Mouse (Mus musculus) G1E (cell line): Measurements from ENCODE around the gene Adamts8. TPM values are rescaled to one million over a fixed set of nuclear protein-coding genes. Genes with fewer than 3 reads are reported as not detected.

Experiments used
- ATAC-seq: 2 replicates; pipeline ENCODE4 v1.8.0; 2016; ENCODE audit warnings: mild to moderate bottlenecking; ENCODE audit not compliant: insufficient number of reproducible peaks, poor library complexity, low FRiP score, severe bottlenecking; ENCODE audit errors: extremely low read depth
- DNase-seq: peaks from one replicate; pipeline ENCODE4 v3.0.0; 2012; ENCODE audit warnings: low spot score
- H3K27me3 ChIP-seq: 2 replicates; pipeline ENCODE4 v1.6.1; 2012; ENCODE audit warnings: mild to moderate bottlenecking, low read length, inconsistent platforms; ENCODE audit not compliant: insufficient read depth
- H3K36me3 ChIP-seq: replicated peaks from 2 replicates; pipeline ENCODE3; 2012; ENCODE audit warnings: mild to moderate bottlenecking, inconsistent platforms
- H3K4me1 ChIP-seq: 2 replicates; pipeline ENCODE4 v1.6.1; 2012; ENCODE audit warnings: low read depth, low read length, inconsistent platforms, mixed read lengths; ENCODE audit not compliant: insufficient read depth
- H3K4me3 ChIP-seq: 2 replicates; pipeline ENCODE4 v1.5.1; 2012; ENCODE audit warnings: low read depth, mild to moderate bottlenecking, inconsistent platforms, low read length, moderate library complexity, mixed read lengths
- H3K9me3 ChIP-seq: replicated peaks from 2 replicates; pipeline ENCODE4 v1.6.1; 2012; ENCODE audit warnings: inconsistent platforms
- CTCF ChIP-seq: IDR thresholded peaks from 2 replicates; pipeline ENCODE4 v1.5.1; 2012; ENCODE audit warnings: low read depth, low read length, inconsistent platforms, mixed read lengths
- GATA1 ChIP-seq: IDR thresholded peaks from 2 replicates; pipeline ENCODE4 v1.6.1; 2012; ENCODE audit warnings: borderline replicate concordance, low read length, inconsistent platforms, mixed read lengths
- GATA2 ChIP-seq: IDR thresholded peaks from 2 replicates; pipeline ENCODE4 v1.6.1; 2012; ENCODE audit warnings: low read depth, low read length, inconsistent platforms, borderline replicate concordance
- POLR2AphosphoS5 ChIP-seq: IDR thresholded peaks from 2 replicates; pipeline ENCODE4 v1.6.1; 2012; ENCODE audit warnings: low read depth, low read length, inconsistent platforms; ENCODE audit not compliant: insufficient replicate concordance
- TAL1 ChIP-seq: conservative IDR thresholded peaks from 2 replicates; pipeline ENCODE4 v1.6.1; 2012; ENCODE audit warnings: low read depth, low read length, inconsistent platforms, mixed read lengths
- polyA plus RNA-seq: library from polyadenylated mRNA; stranded (reverse); fragments of >175 nt; gene quantifications from 2 replicates; pipeline ENCODE4 v1.2.3, GENCODE M21; 2012
- total RNA-seq, 2 experiments: library from RNA; stranded (forward) in 1 of 2; stranded (reverse) in 1 of 2; fragments of 200-1000 nt in 1 of 2; fragments of >200 nt in 1 of 2; fragmentation: Nextera tagmentation in 1 of 2; gene quantifications; 2 replicates each; pipeline ENCODE4 v1.2.3; 2014 to 2017

Gene Adamts8
- total and polyA plus RNA-seq, 3 experiments, result not detected

GRCm38 (mm10) chr9:30905861-30906260, 36.5 kb upstream of the Adamts8 start:
- ATAC-seq, result no peak
- H3K36me3 ChIP-seq, result no peaks in the 10 kb centered on the region
- no peaks in the 10 kb centered on the region for H3K4me1 ChIP-seq
- DNase-seq, result no peak
- H3K27me3 ChIP-seq, result peaks cover 2% of the 10 kb centered on the region; the same call in 1 of the 2 replicates
- TF ChIP-seq TAL1 (no peak), POLR2AphosphoS5 (no peak), CTCF (no peak), GATA2 (no peak), GATA1 (no peak)
- H3K4me3 ChIP-seq, result no peak overlapping the region
- H3K9me3 ChIP-seq, result no peaks in the 10 kb centered on the region

- ATAC-seq (no peak), DNase-seq (no peak)
- Histone ChIP-seq H3K36me3 (no peaks in the 10 kb centered on the region), H3K4me1 (no peaks in the 10 kb centered on the region), H3K4me3 (no peak overlapping the region), H3K9me3 (no peaks in the 10 kb centered on the region), H3K27me3 (peaks cover 2% of the 10 kb centered on the region; the same call in 1 of the 2 replicates)
- no peak for TF ChIP-seq CTCF
- TF ChIP-seq GATA1, result no peak
- TF ChIP-seq POLR2AphosphoS5, result no peak
- TF ChIP-seq GATA2, result no peak
- no peak for TF ChIP-seq TAL1
Measured at GRCm38 (mm10) chr9:30906426-30906825, 35.9 kb upstream of the Adamts8 start.

GRCm38 (mm10) chr9:30907677-30908295, 34.6 kb upstream of the Adamts8 start:
- H3K36me3 ChIP-seq, result no peaks in the 10 kb centered on the region
- no peak for TF ChIP-seq CTCF
- TF ChIP-seq GATA2, result no peak
- TF ChIP-seq TAL1, result no peak
- TF ChIP-seq POLR2AphosphoS5, result no peak
- no peak for TF ChIP-seq GATA1
- no peak for DNase-seq
- no peaks in the 10 kb centered on the region; the same call in 1 of the 2 replicates for H3K27me3 ChIP-seq
- no peaks in the 10 kb centered on the region for H3K9me3 ChIP-seq
- H3K4me1 ChIP-seq, result no peaks in the 10 kb centered on the region
- no peak overlapping the region for H3K4me3 ChIP-seq
- ATAC-seq, result no peak

GRCm38 (mm10) chr9:30908296-30908690, 34.1 kb upstream of the Adamts8 start:
- Histone ChIP-seq H3K36me3 (no peaks in the 10 kb centered on the region), H3K4me1 (no peaks in the 10 kb centered on the region), H3K4me3 (no peak overlapping the region), H3K9me3 (no peaks in the 10 kb centered on the region), H3K27me3 (no peaks in the 10 kb centered on the region; the same call in 1 of the 2 replicates)
- TF ChIP-seq GATA1 (no peak), POLR2AphosphoS5 (no peak), CTCF (no peak), GATA2 (no peak), TAL1 (no peak)
- DNase-seq, result no peak
- ATAC-seq, result no peak

GRCm38 (mm10) chr9:30908973-30909372, 33.4 kb upstream of the Adamts8 start:
- ATAC-seq, result no peak
- Histone ChIP-seq H3K4me3 (no peak overlapping the region), H3K9me3 (no peaks in the 10 kb centered on the region), H3K36me3 (no peaks in the 10 kb centered on the region), H3K4me1 (no peaks in the 10 kb centered on the region), H3K27me3 (no peaks in the 10 kb centered on the region; the same call in 1 of the 2 replicates)
- DNase-seq, result no peak
- TF ChIP-seq GATA2 (no peak), TAL1 (no peak), CTCF (no peak), GATA1 (no peak), POLR2AphosphoS5 (no peak)

GRCm38 (mm10) chr9:30910491-30910890, 31.9 kb upstream of the Adamts8 start:
- TF ChIP-seq GATA1 (no peak), GATA2 (no peak), CTCF (no peak), TAL1 (no peak), POLR2AphosphoS5 (no peak)
- Histone ChIP-seq H3K36me3 (no peaks in the 10 kb centered on the region), H3K4me3 (no peak overlapping the region), H3K9me3 (no peaks in the 10 kb centered on the region), H3K27me3 (no peaks in the 10 kb centered on the region; the same call in 1 of the 2 replicates), H3K4me1 (no peaks in the 10 kb centered on the region)
- DNase-seq (no peak), ATAC-seq (no peak)
